Comparison of ENCODE assay signal across 8 mouse cellular contexts in genomic region chr9:65676358-65677118, GRCm38 (mm10). TPM values are rescaled to one million over a fixed set of nuclear protein-coding genes. Genes with fewer than 3 reads are reported as not detected.
DNase-seq lines count a peak whose midpoint lies in the region; ATAC-seq lines count a peak whose summit lies in the region.

No protein-coding gene starts in this region.

- H3K27ac ChIP-seq in forebrain, embryonic 10.5 days = peak overlapping the region; percentile 92
- peak overlapping the region; percentile 59 for H3K27ac ChIP-seq in heart, embryonic 16.5 days (ENCODE audit: low read length)
- H3K27ac ChIP-seq in liver, embryonic 15.5 days (replicated peaks) = peak overlapping the region; percentile 61
- peak overlapping the region; percentile 42; the same call in 1 of the 2 replicates for H3K27ac ChIP-seq in neural tube, embryonic 12.5 days

- WGBS in forebrain, embryonic 10.5 days = under 1% methylated on average over 39 of the region's 51 CpGs
- 1% methylated on average over 41 of the region's 51 CpGs for WGBS in heart, embryonic 16.5 days
- 0% methylated on average over 39 of the region's 51 CpGs for whole genome bisulfite sequencing in liver, embryonic 15.5 days (ENCODE audit: insufficient replicate concordance)
- WGBS in neural tube, embryonic 12.5 days = under 1% methylated on average over 48 of the region's 51 CpGs

- ATAC-seq in CD4-positive, CD25-positive, alpha-beta regulatory T cell, adult 4 months = peak; percentile 97
- peak; percentile 95 for ATAC-seq in heart, embryonic 16.5 days (replicated peaks; ENCODE audit: extremely low read depth, insufficient read depth, low FRiP score)
- peak; percentile 96 for ATAC-seq in liver, embryonic 15.5 days (ENCODE audit: insufficient read depth)
- peak; percentile 96 for ATAC-seq in neural tube, embryonic 12.5 days (ENCODE audit: low FRiP score, low read depth)

- peak overlapping the region; percentile 78 for H3K4me2 ChIP-seq in heart, embryonic 16.5 days (ENCODE audit: low read depth, low read length)
- peak overlapping the region; percentile 88 for H3K4me2 ChIP-seq in liver, embryonic 15.5 days
- peak overlapping the region; percentile 91 for H3K4me2 ChIP-seq in neural tube, embryonic 12.5 days (replicated peaks)

- H3K36me3 ChIP-seq in forebrain, embryonic 10.5 days (replicated peaks) = 0 out of 2 replicates have a peak, but pooled peaks cover 5% of the 10 kb centered on the region
- no peaks in the 10 kb centered on the region for H3K36me3 ChIP-seq in heart, embryonic 16.5 days (ENCODE audit: control insufficient read depth, insufficient read depth)
- no peaks in the 10 kb centered on the region for H3K36me3 ChIP-seq in liver, embryonic 15.5 days (replicated peaks)
- H3K36me3 ChIP-seq in neural tube, embryonic 12.5 days = no peaks in the 10 kb centered on the region

- peak overlapping the region; percentile 82 for H3K9ac ChIP-seq in heart, embryonic 16.5 days (ENCODE audit: low read length)
- H3K9ac ChIP-seq in liver, embryonic 15.5 days = peak overlapping the region; percentile 83
- peak overlapping the region; percentile 87 for H3K9ac ChIP-seq in neural tube, embryonic 12.5 days

- DNase-seq in c-Kit-negative CD71-positive TER-119-positive erythroid progenitor cells, embryonic 14.5 days (ENCODE audit: low read depth, low spot score) = peak; percentile 82
- peak; percentile 98 for DNase-seq in forebrain, embryonic 10.5 days (ENCODE audit: extremely low spot score, low spot score)
- peak; percentile 99 for DNase-seq in kidney, postnatal 36 days
- DNase-seq in telencephalon, adult 2 months (ENCODE audit: low read depth, low spot score) = peak; percentile 89

- no peaks in the 10 kb centered on the region for H3K9me3 ChIP-seq in forebrain, embryonic 10.5 days
- no peaks in the 10 kb centered on the region for H3K9me3 ChIP-seq in heart, embryonic 16.5 days (replicated peaks; ENCODE audit: control insufficient read depth, low read length)
- no peaks in the 10 kb centered on the region for H3K9me3 ChIP-seq in liver, embryonic 15.5 days (replicated peaks)
- H3K9me3 ChIP-seq in neural tube, embryonic 12.5 days = no peaks in the 10 kb centered on the region

- H3K4me1 ChIP-seq in forebrain, embryonic 10.5 days = peaks cover 51% of the 10 kb centered on the region
- peaks cover 59% of the 10 kb centered on the region for H3K4me1 ChIP-seq in heart, embryonic 16.5 days (ENCODE audit: control insufficient read depth, insufficient read depth, low read length)
- peaks cover 56% of the 10 kb centered on the region for H3K4me1 ChIP-seq in liver, embryonic 15.5 days (replicated peaks)
- H3K4me1 ChIP-seq in neural tube, embryonic 12.5 days = peaks cover 34% of the 10 kb centered on the region

- H3K4me3 ChIP-seq in forebrain, embryonic 10.5 days = peak overlapping the region; percentile 79
- H3K4me3 ChIP-seq in heart, embryonic 16.5 days (ENCODE audit: low read length) = peak overlapping the region; percentile 64
- peak overlapping the region; percentile 76 for H3K4me3 ChIP-seq in liver, embryonic 15.5 days (replicated peaks)
- peak overlapping the region; percentile 75 for H3K4me3 ChIP-seq in neural tube, embryonic 12.5 days

- H3K27me3 ChIP-seq in forebrain, embryonic 10.5 days (ENCODE audit: poor library complexity, severe bottlenecking) = no peaks in the 10 kb centered on the region
- H3K27me3 ChIP-seq in heart, embryonic 16.5 days (ENCODE audit: control insufficient read depth, insufficient read depth, low read length) = no peaks in the 10 kb centered on the region
- H3K27me3 ChIP-seq in liver, embryonic 15.5 days = no peaks in the 10 kb centered on the region
- no peaks in the 10 kb centered on the region for H3K27me3 ChIP-seq in neural tube, embryonic 12.5 days (replicated peaks)

RNA-seq across cellular contexts. Expression of gene Oaz2, which starts 8.7 kb away (rescaled TPM):
- polyA plus RNA-seq in CD4-positive, CD25-positive, alpha-beta regulatory T cell, adult 4 months (2017; shearing (Covaris generic)) = 10 to 100 TPM; 28.1 to 40.3 TPM
- polyA plus RNA-seq in forebrain, embryonic 10.5 days (2016; fragmentation: Nextera tagmentation; extraction: Ambion mirVana) = 204 and 217 TPM in 2 replicates
- 299 and 313 TPM in 2 replicates for polyA plus RNA-seq in heart, embryonic 16.5 days (2015; fragmentation: Nextera tagmentation; extraction: Ambion mirVana)
- 48.8 and 51.7 TPM in 2 replicates for polyA plus RNA-seq in liver, embryonic 15.5 days (2015; fragmentation: Nextera tagmentation; extraction: Ambion mirVana)
- polyA plus RNA-seq in neural tube, embryonic 12.5 days (2016; fragmentation: Nextera tagmentation; extraction: Ambion mirVana) = 331 and 337 TPM in 2 replicates

RNA-seq across cellular contexts. Expression of gene Rbpms2, which starts 47.1 kb away (rescaled TPM):
- 1 to 10 TPM in 1 of 2 experiments, under 1 TPM in 1; 0.23 to 3.0 TPM for polyA plus RNA-seq in CD4-positive, CD25-positive, alpha-beta regulatory T cell, adult 4 months (2017; shearing (Covaris generic))
- polyA plus RNA-seq in forebrain, embryonic 10.5 days (2016; fragmentation: Nextera tagmentation; extraction: Ambion mirVana) = 24.2 and 24.7 TPM in 2 replicates
- 105 and 108 TPM in 2 replicates for polyA plus RNA-seq in heart, embryonic 16.5 days (2015; fragmentation: Nextera tagmentation; extraction: Ambion mirVana)
- 11.3 and 11.8 TPM in 2 replicates for polyA plus RNA-seq in liver, embryonic 15.5 days (2015; fragmentation: Nextera tagmentation; extraction: Ambion mirVana)
- 10.2 and 10.3 TPM in 2 replicates for polyA plus RNA-seq in neural tube, embryonic 12.5 days (2016; fragmentation: Nextera tagmentation; extraction: Ambion mirVana)

Comparison
In these comparisons a context has a peak if more than half of its experiments do, and no peak if none do; other contexts are left out.
1. Peak in every context shown above with its lines: DNase-seq, ATAC-seq, H3K4me3 ChIP-seq and H3K27ac ChIP-seq.
2. H3K27ac ChIP-seq: peak in every context shown above with its lines; median percentile 92 in forebrain, embryonic 10.5 days; 61 in liver, embryonic 15.5 days; 59 in heart, embryonic 16.5 days; 42 in neural tube, embryonic 12.5 days.